Mouse (Mus musculus): ENCODE measurements around the gene Spns1. TPM values are rescaled to one million over a fixed set of nuclear protein-coding genes. Genes with fewer than 3 reads are reported as not detected.

The Spns1 gene
- polyA plus RNA-seq, 2 experiments = 11.6 to 21.7 TPM

DNA sequence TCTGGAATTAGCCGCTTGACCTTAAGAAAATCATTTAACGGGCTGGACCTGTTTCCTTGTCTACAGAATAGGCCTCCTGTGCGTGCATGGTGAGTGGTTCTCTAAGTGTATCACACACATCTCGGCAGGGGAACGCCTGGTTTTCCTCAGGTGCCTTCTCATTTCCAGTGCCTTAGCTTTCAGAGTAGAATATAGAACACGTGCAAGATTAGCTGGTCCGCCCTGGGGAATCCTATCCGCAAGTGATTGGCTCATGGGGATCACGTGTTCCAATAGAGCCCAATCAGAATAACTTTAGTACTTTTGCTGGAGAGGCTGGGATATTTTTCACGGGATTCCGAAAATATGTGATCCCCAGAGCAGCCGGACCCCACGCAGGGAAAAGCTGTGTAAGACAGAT is 18.2 kb downstream of the Spns1 start:
- H3K27me3 ChIP-seq (ENCODE audit: control insufficient read depth, insufficient read depth, low read length) = no peaks in the 10 kb centered on the region
- no peak overlapping the region for H3K4me2 ChIP-seq (ENCODE audit: low read depth)
- H3K4me3 ChIP-seq (ENCODE audit: insufficient read depth in 1 of 2, low read depth in 2 of 2, low read length in 2 of 2) = no peak overlapping the region
- WGBS (ENCODE audit: insufficient replicate concordance) = 68% methylated on average over 13 of the region's 13 CpGs
- ATAC-seq (ENCODE audit: insufficient read depth) (no peak), DNase-seq (ENCODE audit: low read depth in 3 of 3, low spot score in 3 of 3) (no peak)
- no peak for TF ChIP-seq EP300 (IDR thresholded peaks at IDR 0.05; ENCODE audit: low read depth)
- no peak for TF ChIP-seq CTCF (IDR thresholded peaks at IDR 0.05; ENCODE audit: low read depth)
- no peaks in the 10 kb centered on the region for H3K9me3 ChIP-seq (ENCODE audit: control insufficient read depth, low read length)
- no peak overlapping the region for H3K9ac ChIP-seq (replicated peaks)
- no peak overlapping the region for H3K27ac ChIP-seq
- H3K4me1 ChIP-seq (replicated peaks; ENCODE audit: control insufficient read depth in 2 of 2, insufficient read depth in 2 of 2, low read length in 1 of 2) = peaks cover 26 to 44% of the 10 kb centered on the region in 2 experiments
- no peaks in the 10 kb centered on the region for H3K36me3 ChIP-seq (replicated peaks; ENCODE audit: control insufficient read depth, insufficient read depth, low read depth)

DNA sequence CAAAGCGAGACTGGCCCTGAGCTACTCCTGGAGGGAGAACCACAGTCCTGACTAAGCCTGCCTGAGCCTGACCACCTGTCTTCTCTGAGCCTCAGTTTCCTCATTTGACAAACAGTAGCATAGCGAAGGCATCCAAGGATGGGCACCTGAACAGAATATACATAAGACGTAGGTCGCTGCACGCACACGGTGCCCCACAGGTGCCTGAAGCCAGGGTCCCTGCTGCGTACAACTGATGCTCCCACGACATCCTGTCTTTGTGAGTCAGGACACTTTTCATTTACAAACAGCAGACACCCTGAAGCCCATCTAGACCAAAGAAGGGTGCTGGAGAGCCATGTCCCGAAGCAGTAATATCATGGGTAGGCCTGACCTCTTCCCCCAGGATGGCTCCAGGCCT is 18.8 kb downstream of the Spns1 start:
- 82% methylated on average over 9 of the region's 9 CpGs for WGBS (ENCODE audit: insufficient replicate concordance)
- TF ChIP-seq EP300 (IDR thresholded peaks at IDR 0.05; ENCODE audit: low read depth) (no peak), CTCF (IDR thresholded peaks at IDR 0.05; ENCODE audit: low read depth) (no peak)
- no peak for DNase-seq (ENCODE audit: low read depth in 3 of 3, low spot score in 3 of 3)
- Histone ChIP-seq H3K27me3 (ENCODE audit: control insufficient read depth, insufficient read depth, low read length) (no peaks in the 10 kb centered on the region), H3K4me2 (ENCODE audit: low read depth) (no peak overlapping the region), H3K9me3 (ENCODE audit: control insufficient read depth, low read length) (no peaks in the 10 kb centered on the region), H3K36me3 (replicated peaks; ENCODE audit: control insufficient read depth, insufficient read depth, low read depth) (no peaks in the 10 kb centered on the region), H3K27ac (no peak overlapping the region), H3K9ac (replicated peaks) (no peak overlapping the region), H3K4me3 (ENCODE audit: insufficient read depth in 1 of 2, low read depth in 2 of 2, low read length in 2 of 2) (no peak overlapping the region), H3K4me1 (replicated peaks; ENCODE audit: control insufficient read depth in 2 of 2, insufficient read depth in 2 of 2, low read length in 1 of 2) (peaks cover 26 to 44% of the 10 kb centered on the region in 2 experiments)
- no peak for ATAC-seq (ENCODE audit: insufficient read depth)

DNA sequence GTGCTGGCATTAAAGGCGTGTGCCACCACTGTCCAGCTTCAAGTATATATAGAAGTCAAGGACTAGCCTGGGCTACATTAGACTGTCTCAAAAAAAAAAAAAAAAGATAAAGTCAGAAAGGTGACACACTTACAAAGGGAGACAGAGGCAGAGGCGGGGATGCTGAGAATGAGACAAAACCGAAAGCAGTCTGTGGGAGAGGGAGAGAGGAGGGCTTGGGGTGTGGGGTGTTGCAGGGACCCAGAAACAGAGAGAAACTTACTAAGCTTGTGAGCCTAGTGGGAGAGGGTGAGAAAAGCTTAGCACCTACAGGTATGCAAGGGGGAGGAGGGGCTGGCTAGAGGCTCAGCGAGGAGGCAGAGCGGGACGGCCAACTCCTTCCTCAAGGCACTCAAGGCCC is 19.4 kb downstream of the Spns1 start:
- no peak overlapping the region for H3K9ac ChIP-seq (replicated peaks)
- WGBS (ENCODE audit: insufficient replicate concordance) = 73% methylated on average over 6 of the region's 6 CpGs
- H3K4me3 ChIP-seq (ENCODE audit: insufficient read depth in 1 of 2, low read depth in 2 of 2, low read length in 2 of 2) = no peak overlapping the region
- no peaks in the 10 kb centered on the region for H3K9me3 ChIP-seq (ENCODE audit: control insufficient read depth, low read length)
- H3K27me3 ChIP-seq (ENCODE audit: control insufficient read depth, insufficient read depth, low read length) = no peaks in the 10 kb centered on the region
- H3K36me3 ChIP-seq (replicated peaks; ENCODE audit: control insufficient read depth, insufficient read depth, low read depth) = no peaks in the 10 kb centered on the region
- H3K27ac ChIP-seq = no peak overlapping the region
- no peak for ATAC-seq (ENCODE audit: insufficient read depth)
- H3K4me1 ChIP-seq (replicated peaks; ENCODE audit: control insufficient read depth in 2 of 2, insufficient read depth in 2 of 2, low read length in 1 of 2) = peaks cover 26 to 43% of the 10 kb centered on the region in 2 experiments
- no peak for DNase-seq (ENCODE audit: low read depth in 3 of 3, low spot score in 3 of 3)
- TF ChIP-seq CTCF (IDR thresholded peaks at IDR 0.05; ENCODE audit: low read depth) = no peak
- no peak for TF ChIP-seq EP300 (IDR thresholded peaks at IDR 0.05; ENCODE audit: low read depth)
- no peak overlapping the region for H3K4me2 ChIP-seq (ENCODE audit: low read depth)

DNA sequence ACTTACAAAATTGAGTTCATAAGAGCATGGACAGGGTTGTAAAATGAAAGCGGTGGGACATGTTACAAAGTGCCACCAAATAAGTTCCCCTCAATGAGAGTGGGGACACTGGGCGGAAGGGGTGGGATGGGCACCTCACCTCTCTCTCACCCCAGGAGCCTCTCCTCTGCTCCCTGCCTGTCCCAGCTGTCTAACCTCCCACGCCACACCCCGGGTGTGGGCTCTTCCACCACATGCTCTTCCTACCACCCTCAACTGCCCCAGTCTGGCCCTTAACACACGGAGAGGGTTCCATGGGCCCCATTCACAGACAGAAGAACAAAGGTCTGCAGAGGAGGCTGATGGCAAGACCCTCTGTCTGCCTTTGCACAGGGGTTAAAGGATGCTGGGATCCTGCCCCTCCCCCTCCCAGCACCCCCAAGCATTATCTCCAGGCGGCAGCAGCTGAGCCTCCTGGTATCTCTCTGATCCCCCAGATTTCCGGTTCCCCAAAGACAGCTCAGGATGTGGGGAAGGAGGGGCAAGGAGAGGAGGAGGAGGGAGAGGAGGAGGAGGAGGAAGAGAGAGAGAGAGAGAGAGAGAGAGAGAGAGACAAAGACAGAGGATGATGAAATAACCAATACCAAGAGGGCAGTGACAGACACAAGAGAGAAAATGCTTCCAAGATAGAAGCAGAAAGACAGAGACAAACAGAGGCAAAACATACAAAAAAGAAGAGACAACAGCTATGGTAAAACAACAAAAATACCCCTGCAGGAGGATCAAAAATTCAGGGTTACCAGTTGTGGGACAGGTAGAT is 20.3 kb downstream of the Spns1 start:
- WGBS (ENCODE audit: insufficient replicate concordance) = 9% methylated on average over 7 of the region's 7 CpGs
- Histone ChIP-seq H3K4me1 (replicated peaks; ENCODE audit: control insufficient read depth in 2 of 2, insufficient read depth in 2 of 2, low read length in 1 of 2) (peaks cover 26 to 40% of the 10 kb centered on the region in 2 experiments), H3K4me2 (ENCODE audit: low read depth) (peak overlapping the region; percentile 63), H3K36me3 (replicated peaks; ENCODE audit: control insufficient read depth, insufficient read depth, low read depth) (no peaks in the 10 kb centered on the region), H3K27me3 (ENCODE audit: control insufficient read depth, insufficient read depth, low read length) (no peaks in the 10 kb centered on the region), H3K27ac (peak overlapping the region; percentile 63), H3K9ac (replicated peaks) (no peak overlapping the region; the same call in 1 of the 2 replicates), H3K4me3 (ENCODE audit: insufficient read depth in 1 of 2, low read depth in 2 of 2, low read length in 2 of 2) (no peak overlapping the region), H3K9me3 (ENCODE audit: control insufficient read depth, low read length) (no peaks in the 10 kb centered on the region)
- TF ChIP-seq EP300 (IDR thresholded peaks at IDR 0.05; ENCODE audit: low read depth) = peak; percentile 77
- no peak for TF ChIP-seq CTCF (IDR thresholded peaks at IDR 0.05; ENCODE audit: low read depth)
- peak; percentile 61 to 65 (median 63) for DNase-seq (ENCODE audit: low read depth in 3 of 3, low spot score in 3 of 3)
- peak; percentile 89 for ATAC-seq (ENCODE audit: insufficient read depth)

DNA sequence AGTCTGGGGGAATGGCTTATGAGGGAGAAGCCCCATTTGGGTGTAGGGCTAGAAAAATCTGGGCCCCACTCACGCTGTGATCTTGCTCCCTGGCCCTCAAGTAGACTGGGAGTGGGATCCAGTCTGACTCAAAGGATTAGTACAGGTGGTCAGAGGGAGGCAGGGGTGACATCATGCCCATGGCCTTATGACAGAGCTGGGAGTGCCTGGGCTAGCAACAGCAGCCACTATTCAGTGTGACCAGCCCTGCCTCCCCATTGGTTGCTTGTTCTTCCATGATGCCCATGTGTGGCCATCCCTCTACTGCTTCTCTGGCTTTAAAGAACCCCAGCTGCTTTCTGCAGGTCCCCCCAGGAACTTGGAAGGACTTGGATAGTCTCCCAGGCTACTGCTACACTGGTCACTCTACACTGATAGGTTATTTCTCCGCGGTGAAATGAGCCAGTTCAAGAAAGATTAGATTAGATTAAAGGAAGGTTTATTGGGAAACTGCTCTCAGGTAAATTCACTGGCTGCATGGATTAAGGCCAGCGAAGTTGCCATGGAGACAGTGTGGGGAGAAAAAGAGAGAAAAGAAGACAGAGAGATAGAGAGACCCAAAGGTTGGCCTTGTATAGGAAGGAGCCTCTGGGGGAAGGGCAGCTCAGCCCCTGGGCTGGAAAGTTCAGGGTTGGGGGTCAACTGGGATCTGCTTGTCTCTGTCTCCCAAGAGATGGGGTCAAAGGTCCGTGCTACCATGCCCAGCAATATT is 21.2 kb downstream of the Spns1 start:
- DNase-seq (ENCODE audit: low read depth in 3 of 3, low spot score in 3 of 3) (no peak), ATAC-seq (ENCODE audit: insufficient read depth) (no peak)
- Histone ChIP-seq H3K9me3 (ENCODE audit: control insufficient read depth, low read length) (no peaks in the 10 kb centered on the region), H3K36me3 (replicated peaks; ENCODE audit: control insufficient read depth, insufficient read depth, low read depth) (no peaks in the 10 kb centered on the region), H3K27ac (peak overlapping the region; percentile 63; the same call in 1 of the 2 replicates), H3K9ac (replicated peaks) (no peak overlapping the region), H3K4me1 (replicated peaks; ENCODE audit: control insufficient read depth in 2 of 2, insufficient read depth in 2 of 2, low read length in 1 of 2) (peaks cover 26 to 40% of the 10 kb centered on the region in 2 experiments), H3K4me2 (ENCODE audit: low read depth) (no peak overlapping the region; the same call in 1 of the 2 replicates), H3K4me3 (ENCODE audit: insufficient read depth in 1 of 2, low read depth in 2 of 2, low read length in 2 of 2) (no peak overlapping the region), H3K27me3 (ENCODE audit: control insufficient read depth, insufficient read depth, low read length) (no peaks in the 10 kb centered on the region)
- 45% methylated on average over 5 of the region's 5 CpGs for WGBS (ENCODE audit: insufficient replicate concordance)
- no peak for TF ChIP-seq EP300 (IDR thresholded peaks at IDR 0.05; ENCODE audit: low read depth)
- no peak for TF ChIP-seq CTCF (IDR thresholded peaks at IDR 0.05; ENCODE audit: low read depth)

All from liver, embryonic 14.5 days (tissue).